Mouse (Mus musculus) hindbrain, embryonic 15.5 days (tissue): ENCODE measurements at regions not wholly inside any gene's neighbourhood (a gene's known extent, or its start where the extent isn't known, plus 50 kb on each side); places are given as distances from the start of the nearest gene placed in this dataset.

Experiments
- ATAC-seq: fragments of 200-750 bp; cut with Nextera tagmentation; 2 replicates; pipeline ENCODE4 v1.8.0; 2017; ENCODE audit warnings: low read depth, moderate number of reproducible peaks, moderate TSS enrichment; ENCODE audit not compliant: low FRiP score
- H3K27ac ChIP-seq: fragments of 300-500 bp; sonication (generic); replicated peaks from 2 replicates; pipeline ENCODE4 v1.5.1; 2015; ENCODE audit warnings: mild to moderate bottlenecking, inconsistent platforms
- H3K27me3 ChIP-seq: fragments of 300-500 bp; sonication (generic); 2 replicates; pipeline ENCODE4 v1.6.1; 2015; ENCODE audit warnings: control low read depth, inconsistent platforms
- H3K36me3 ChIP-seq: fragments of 300-500 bp; sonication (generic); 2 replicates; pipeline ENCODE4 v1.6.1; 2015; ENCODE audit warnings: control low read depth, inconsistent platforms
- H3K4me1 ChIP-seq: fragments of 300-500 bp; sonication (generic); replicated peaks from 2 replicates; pipeline ENCODE4 v1.6.1; 2015; ENCODE audit warnings: control low read depth, inconsistent platforms
- H3K4me2 ChIP-seq: fragments of 300-500 bp; sonication (generic); 2 replicates; pipeline ENCODE4 v1.6.1; 2015; ENCODE audit warnings: moderate library complexity, mild to moderate bottlenecking, inconsistent platforms
- H3K4me3 ChIP-seq: fragments of 300-500 bp; sonication (generic); 2 replicates; pipeline ENCODE4 v1.5.1; 2015; ENCODE audit warnings: mild to moderate bottlenecking, inconsistent platforms
- H3K9ac ChIP-seq: fragments of 300-500 bp; sonication (generic); 2 replicates; pipeline ENCODE4 v1.6.1; 2015; ENCODE audit warnings: inconsistent platforms
- H3K9me3 ChIP-seq: fragments of 300-500 bp; sonication (generic); 2 replicates; pipeline ENCODE4 v1.6.1; 2016; ENCODE audit warnings: control low read depth, inconsistent platforms
- WGBS: fragments of 180-500 bp; shearing (Covaris S2); methylation state at CpG from one replicate; pipeline ENCODE4 v1.1.7; 2015; 5-methylcytosine and 5-hydroxymethylcytosine counted together

DNA sequence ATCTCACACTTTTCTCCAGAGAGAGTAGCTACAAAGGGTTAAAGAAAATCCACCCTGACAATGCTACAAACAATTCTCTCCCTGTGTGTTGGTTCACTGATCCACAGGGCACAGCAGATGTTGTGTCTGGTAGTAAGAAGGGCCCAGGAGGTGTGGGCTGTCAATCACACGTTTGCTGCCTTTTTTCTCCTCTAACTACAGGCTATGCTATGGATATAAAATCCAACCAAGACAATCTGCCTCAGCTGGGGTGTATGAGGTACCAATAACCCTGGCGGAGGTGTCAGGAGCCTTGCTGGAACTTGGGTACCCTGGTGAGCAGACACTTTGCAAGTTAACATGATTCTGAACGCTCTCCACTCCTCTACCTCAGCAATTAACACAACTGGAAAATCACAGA is 1002.1 kb upstream of the Pou3f2 start:
- ATAC-seq, result no peak
- H3K4me3 ChIP-seq, result no peak overlapping the region
- H3K9me3 ChIP-seq, result no peaks in the 10 kb centered on the region
- H3K9ac ChIP-seq, result no peak overlapping the region
- 6% methylated on average over 3 of the region's 3 CpGs for WGBS
- H3K4me2 ChIP-seq, result no peak overlapping the region
- no peaks in the 10 kb centered on the region for H3K4me1 ChIP-seq
- H3K36me3 ChIP-seq, result no peaks in the 10 kb centered on the region
- no peaks in the 10 kb centered on the region for H3K27me3 ChIP-seq
- H3K27ac ChIP-seq, result no peak overlapping the region

DNA sequence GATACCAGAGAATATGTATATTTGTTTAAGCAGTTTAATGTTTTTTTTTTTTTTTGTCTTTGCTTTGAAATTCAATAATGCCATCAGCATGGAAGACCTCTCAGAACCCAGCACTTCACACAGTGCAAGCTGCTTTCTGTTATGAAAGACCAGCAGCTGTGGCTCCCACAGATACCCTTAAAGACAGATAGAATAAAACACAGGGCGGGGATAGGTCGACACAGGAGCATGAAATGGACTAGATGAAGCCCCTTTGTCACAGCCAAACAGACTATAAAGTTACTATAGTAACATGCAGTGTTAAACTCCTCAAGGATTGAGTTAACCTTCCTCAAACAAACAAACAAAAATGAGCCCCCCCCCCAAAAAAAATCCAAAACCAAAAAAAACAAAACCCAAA is 1003.1 kb upstream of the Pou3f2 start:
- Histone ChIP-seq H3K9ac (no peak overlapping the region), H3K27ac (no peak overlapping the region), H3K4me3 (no peak overlapping the region), H3K4me2 (no peak overlapping the region), H3K4me1 (no peaks in the 10 kb centered on the region), H3K9me3 (no peaks in the 10 kb centered on the region), H3K27me3 (no peaks in the 10 kb centered on the region), H3K36me3 (no peaks in the 10 kb centered on the region)
- no peak for ATAC-seq
- 10% methylated on average over 2 of the region's 2 CpGs for WGBS

DNA sequence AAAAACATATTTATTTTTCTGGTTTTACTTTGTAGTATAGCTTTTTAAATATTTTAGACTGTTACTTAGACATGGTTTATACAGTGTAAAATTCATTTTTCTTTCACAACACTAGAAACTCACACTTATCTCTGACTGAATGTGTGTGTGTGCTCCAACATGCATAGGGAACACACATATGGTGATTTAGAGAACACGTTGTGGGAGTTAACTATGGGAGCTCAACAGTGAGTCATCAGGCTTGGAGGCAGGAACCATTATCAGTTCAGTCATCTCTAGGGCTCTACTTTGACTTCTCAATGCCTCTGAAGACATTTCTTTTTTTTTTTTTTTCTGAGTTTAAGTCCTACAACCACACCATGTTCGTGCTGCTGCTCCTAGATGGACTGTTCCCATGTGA is 997.5 kb upstream of the Mms22l start:
- H3K36me3 ChIP-seq, result no peaks in the 10 kb centered on the region
- no peaks in the 10 kb centered on the region for H3K9me3 ChIP-seq
- no peak for ATAC-seq
- H3K4me2 ChIP-seq, result no peak overlapping the region
- no peaks in the 10 kb centered on the region for H3K4me1 ChIP-seq
- no peak overlapping the region for H3K4me3 ChIP-seq
- 84% methylated on average over 2 of the region's 2 CpGs for WGBS
- no peaks in the 10 kb centered on the region for H3K27me3 ChIP-seq
- H3K9ac ChIP-seq, result no peak overlapping the region
- H3K27ac ChIP-seq, result no peak overlapping the region

DNA sequence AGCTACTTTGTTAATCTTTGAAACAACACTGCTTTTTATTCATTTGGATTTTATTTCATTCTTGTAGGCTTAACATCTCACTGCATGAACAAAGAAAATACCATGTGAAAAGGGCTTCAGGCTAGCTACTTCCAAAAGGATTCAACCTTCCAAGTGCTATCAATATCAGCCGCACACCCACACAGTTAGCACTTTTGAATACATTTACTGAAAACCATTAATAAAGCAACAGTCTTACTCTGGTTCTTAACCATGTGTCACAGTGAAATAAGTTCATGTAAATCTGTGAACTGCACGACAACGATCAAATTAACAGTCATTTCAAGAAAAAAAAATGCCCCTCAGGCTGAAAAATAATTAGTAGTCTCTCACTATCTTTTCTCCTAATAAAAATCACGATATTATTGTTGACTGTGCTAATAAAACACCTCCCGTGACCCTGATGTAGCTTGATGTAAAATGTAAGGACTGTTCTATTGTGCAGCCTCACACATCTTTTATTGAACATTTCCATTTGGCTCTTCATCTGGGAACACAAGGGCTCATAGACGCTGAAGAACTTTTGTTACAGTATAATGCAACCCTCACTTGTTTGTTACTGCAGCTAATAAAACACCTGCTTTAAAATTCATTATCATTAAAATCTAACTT is 991.4 kb upstream of the Mms22l start:
- Histone ChIP-seq H3K4me1 (no peaks in the 10 kb centered on the region), H3K4me3 (no peak overlapping the region), H3K27ac (no peak overlapping the region), H3K4me2 (no peak overlapping the region), H3K9ac (no peak overlapping the region), H3K36me3 (no peaks in the 10 kb centered on the region), H3K27me3 (no peaks in the 10 kb centered on the region), H3K9me3 (no peaks in the 10 kb centered on the region)
- WGBS, result 46% methylated on average over 6 of the region's 6 CpGs
- no peak for ATAC-seq

DNA sequence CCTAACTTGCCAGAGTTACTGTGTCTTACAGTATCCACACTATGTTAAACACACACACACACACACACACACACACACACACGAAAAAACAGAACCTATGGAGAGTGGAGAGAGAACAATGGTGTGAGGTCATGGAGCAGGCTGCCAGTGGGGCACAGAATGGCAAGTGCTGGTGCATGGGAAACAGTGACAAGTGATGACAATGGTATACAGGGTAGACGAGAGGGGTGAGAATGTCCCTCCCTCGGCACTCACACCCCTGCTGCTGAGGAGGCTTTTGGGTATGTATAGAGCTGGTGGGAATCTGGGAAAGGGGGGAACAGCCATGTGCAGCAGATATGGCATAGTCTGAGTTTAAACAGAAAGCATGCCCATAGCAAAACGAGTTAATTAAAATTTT is 985.4 kb upstream of the Mms22l start:
- H3K27me3 ChIP-seq, result no peaks in the 10 kb centered on the region
- no peak overlapping the region for H3K4me2 ChIP-seq
- H3K9me3 ChIP-seq, result no peaks in the 10 kb centered on the region
- ATAC-seq, result no peak
- no peak overlapping the region for H3K27ac ChIP-seq
- no peaks in the 10 kb centered on the region for H3K36me3 ChIP-seq
- 20% methylated on average over 4 of the region's 4 CpGs for WGBS
- H3K4me3 ChIP-seq, result no peak overlapping the region
- no peak overlapping the region for H3K9ac ChIP-seq
- H3K4me1 ChIP-seq, result peaks cover 8% of the 10 kb centered on the region

DNA sequence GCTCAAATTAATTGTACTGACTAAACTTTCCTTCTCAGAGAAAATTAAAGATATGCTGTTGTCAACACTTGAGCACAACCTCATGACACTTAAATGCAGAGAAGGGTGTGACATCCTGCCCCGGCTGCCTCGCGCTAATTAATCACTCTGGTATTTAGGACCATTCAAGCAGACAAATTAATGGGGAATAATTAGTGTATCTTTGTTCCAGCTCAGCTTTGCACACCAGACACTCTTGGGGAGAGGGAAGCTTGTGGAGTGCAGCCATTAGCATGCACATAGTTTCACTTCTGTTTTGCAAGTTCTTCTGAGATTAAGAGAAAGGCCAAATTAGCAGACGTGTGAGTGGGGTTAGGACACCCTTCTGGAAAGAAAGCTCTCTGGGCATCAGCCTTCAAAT is 984.2 kb upstream of the Mms22l start:
- Histone ChIP-seq H3K27me3 (no peaks in the 10 kb centered on the region), H3K4me3 (no peak overlapping the region), H3K4me2 (no peak overlapping the region), H3K9me3 (no peaks in the 10 kb centered on the region), H3K9ac (no peak overlapping the region), H3K4me1 (peaks cover 8% of the 10 kb centered on the region), H3K27ac (no peak overlapping the region), H3K36me3 (no peaks in the 10 kb centered on the region)
- ATAC-seq, result peak; percentile 56; the same call in 1 of the 2 replicates
- 17% methylated on average over 4 of the region's 4 CpGs for WGBS

DNA sequence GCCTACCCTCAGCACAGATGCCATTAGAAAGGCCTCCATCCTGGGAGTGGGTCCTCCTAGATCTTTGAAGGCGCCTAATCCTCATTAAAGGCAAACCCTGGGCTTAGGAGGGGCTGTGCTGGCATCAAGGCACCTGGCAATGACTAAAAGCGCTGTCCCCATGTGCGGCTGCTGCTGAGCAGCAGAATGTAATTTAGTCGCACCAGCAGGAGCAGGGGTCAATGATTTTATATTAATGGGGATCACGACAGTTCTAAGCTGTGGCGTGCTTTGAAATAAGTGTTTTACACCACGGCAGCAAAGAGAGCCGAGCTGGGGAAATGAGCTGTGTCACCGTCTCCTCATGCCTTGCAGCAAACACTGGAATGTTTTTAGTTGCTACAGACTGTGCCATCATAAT is 982.3 kb upstream of the Mms22l start:
- Histone ChIP-seq H3K9ac (peak overlapping the region; percentile 26; the same call in 1 of the 2 replicates), H3K9me3 (no peaks in the 10 kb centered on the region), H3K36me3 (no peaks in the 10 kb centered on the region)

More for the DNA sequence above, 982.3 kb upstream of the Mms22l start:
- peak; percentile 76 for ATAC-seq
- no peaks in the 10 kb centered on the region for H3K27me3 ChIP-seq
- 14% methylated on average over 9 of the region's 9 CpGs for WGBS
- no peak overlapping the region for H3K4me3 ChIP-seq
- H3K4me2 ChIP-seq, result peak overlapping the region; percentile 45
- H3K27ac ChIP-seq, result no peak overlapping the region
- H3K4me1 ChIP-seq, result peaks cover 8% of the 10 kb centered on the region
